8 mouse cellular contexts compared by ENCODE assay signal in genomic region chr15:101267053-101268032, GRCm38 (mm10). TPM values are rescaled to one million over a fixed set of nuclear protein-coding genes. Genes with fewer than 3 reads are reported as not detected.
DNase-seq lines count a peak whose midpoint lies in the region; ATAC-seq and TF ChIP-seq lines count a peak whose summit lies in the region.

No protein-coding gene starts in this region.

- H3K27me3 ChIP-seq in E14TG2a.4 (ENCODE audit: insufficient read depth, low read length) = no peaks in the 10 kb centered on the region
- peaks cover 8% of the 10 kb centered on the region; the same call in 1 of the 2 replicates for H3K27me3 ChIP-seq in forebrain, embryonic 16.5 days (replicated peaks; ENCODE audit: control insufficient read depth, insufficient read depth, low read length)

- peak; percentile 50 for DNase-seq in 416B (ENCODE audit: low read depth)
- DNase-seq in kidney, adult 9 months = peak; percentile 54
- peak; percentile 67 for DNase-seq in lung, postnatal 25 days (ENCODE audit: low spot score)
- peak; percentile 41 to 49 for DNase-seq in urinary bladder, postnatal 36 days (ENCODE audit: low spot score in 2 of 2)
- no peak for DNase-seq in cerebellum, adult 11 months
- DNase-seq in right cerebral cortex, postnatal 4 days = no peak

- H3K4me1 ChIP-seq in E14TG2a.4 (replicated peaks; ENCODE audit: low read depth, low read length) = peaks cover 96% of the 10 kb centered on the region
- H3K4me1 ChIP-seq in forebrain, embryonic 16.5 days (replicated peaks; ENCODE audit: control insufficient read depth, insufficient read depth, low read length) = peaks cover 12% of the 10 kb centered on the region

- no peak for ATAC-seq in forebrain, embryonic 16.5 days

- peak overlapping the region; percentile 54 for H3K9ac ChIP-seq in forebrain, embryonic 16.5 days (replicated peaks; ENCODE audit: low read depth, low read length)

- TF ChIP-seq CTCF in E14TG2a.4 (conservative IDR thresholded peaks at IDR 0.05; ENCODE audit: low read length) = no peak

- H3K4me3 ChIP-seq in E14TG2a.4 (replicated peaks; ENCODE audit: low read length) = peak overlapping the region; percentile 84
- H3K4me3 ChIP-seq in forebrain, embryonic 16.5 days (replicated peaks; ENCODE audit: low read length) = peak overlapping the region; percentile 44

- WGBS in forebrain, embryonic 16.5 days = 8% methylated on average over 25 of the region's 25 CpGs

- H3K4me2 ChIP-seq in forebrain, embryonic 16.5 days (ENCODE audit: low read length) = peak overlapping the region; percentile 69

- peaks cover 67% of the 10 kb centered on the region for H3K36me3 ChIP-seq in E14TG2a.4 (ENCODE audit: insufficient read depth, low read length)
- no peaks in the 10 kb centered on the region for H3K36me3 ChIP-seq in forebrain, embryonic 16.5 days (ENCODE audit: control insufficient read depth, insufficient read depth)

- H3K27ac ChIP-seq in forebrain, embryonic 16.5 days (ENCODE audit: low read length) = no peak overlapping the region

- H3K9me3 ChIP-seq in E14TG2a.4 (ENCODE audit: low read length) = no peaks in the 10 kb centered on the region
- no peaks in the 10 kb centered on the region for H3K9me3 ChIP-seq in forebrain, embryonic 16.5 days (ENCODE audit: control insufficient read depth, low read length)

RNA-seq across cellular contexts. Expression of gene Nr4a1, which starts 13.3 kb away (rescaled TPM):
- polyA plus RNA-seq in forebrain, embryonic 16.5 days (2015; fragmentation: Nextera tagmentation; extraction: Ambion mirVana) = 4.5 TPM in 2 replicates

RNA-seq across cellular contexts. Expression of gene Atg101, which starts 16.7 kb away (rescaled TPM):
- 87.4 and 92.4 TPM in 2 replicates for polyA plus RNA-seq in forebrain, embryonic 16.5 days (2015; fragmentation: Nextera tagmentation; extraction: Ambion mirVana)

RNA-seq across cellular contexts. Expression of gene 6030408B16Rik, which starts 25.7 kb away (rescaled TPM):
- 0.29 and 0.30 TPM in 2 replicates for polyA plus RNA-seq in forebrain, embryonic 16.5 days (2015; fragmentation: Nextera tagmentation; extraction: Ambion mirVana)

RNA-seq across cellular contexts. Expression of gene Grasp, which starts 43.4 kb away (rescaled TPM):
- 1.3 and 1.8 TPM in 2 replicates for polyA plus RNA-seq in forebrain, embryonic 16.5 days (2015; fragmentation: Nextera tagmentation; extraction: Ambion mirVana)

Comparison
In these comparisons a context has a peak if more than half of its experiments do, and no peak if none do; other contexts are left out.
1. DNase-seq: peak in 416B (single experiment), kidney, adult 9 months (single experiment), lung, postnatal 25 days (single experiment) and urinary bladder, postnatal 36 days (2 of 2); none in cerebellum, adult 11 months (single experiment) and right cerebral cortex, postnatal 4 days (single experiment).